Mouse (Mus musculus) forebrain, embryonic 12.5 days (tissue): ENCODE results near the gene Gemin6. TPM values are rescaled to one million over a fixed set of nuclear protein-coding genes. Genes with fewer than 3 reads are reported as not detected.
"Not testable (repeated sequence)": the region's sequence is repeated elsewhere in the genome, so short reads cannot be mapped to it uniquely, and the experiment has no call there.

ENCODE experiments used
- ATAC-seq: fragments of 200-750 bp; cut with Nextera tagmentation; 2 replicates; pipeline ENCODE4 v1.8.0; 2017; ENCODE audit warnings: moderate TSS enrichment; ENCODE audit not compliant: low FRiP score
- H3K27ac ChIP-seq: fragments of 300-500 bp; sonication (generic); 2 replicates; pipeline ENCODE4 v1.5.1; 2016; ENCODE audit warnings: mild to moderate bottlenecking
- H3K27me3 ChIP-seq: fragments of 300-500 bp; sonication (generic); 2 replicates; pipeline ENCODE4 v1.6.1; 2016; ENCODE audit warnings: mild to moderate bottlenecking
- H3K36me3 ChIP-seq: fragments of 300-500 bp; sonication (generic); replicated peaks from 2 replicates; pipeline ENCODE4 v1.6.1; 2016; ENCODE audit warnings: mild to moderate bottlenecking
- H3K4me1 ChIP-seq: fragments of 300-500 bp; sonication (generic); 2 replicates; pipeline ENCODE4 v1.6.1; 2016
- H3K4me2 ChIP-seq: fragments of 300-500 bp; sonication (generic); 2 replicates; pipeline ENCODE4 v1.6.1; 2016; ENCODE audit warnings: mild to moderate bottlenecking, moderate library complexity
- H3K4me3 ChIP-seq: fragments of 300-500 bp; sonication (generic); replicated peaks from 2 replicates; pipeline ENCODE4 v1.5.1; 2016; ENCODE audit warnings: mild to moderate bottlenecking
- H3K9ac ChIP-seq: fragments of 300-500 bp; sonication (generic); 2 replicates; pipeline ENCODE4 v1.6.1; 2016; ENCODE audit warnings: mild to moderate bottlenecking
- H3K9me3 ChIP-seq: fragments of 300-500 bp; sonication (generic); 2 replicates; pipeline ENCODE4 v1.6.1; 2016
- WGBS: fragments of 180-500 bp; shearing (Covaris S2); methylation state at CpG from one replicate; pipeline ENCODE4 v1.1.7; 2016; 5-methylcytosine and 5-hydroxymethylcytosine counted together
- polyA plus RNA-seq: library from polyadenylated mRNA; unstranded; fragments of >200 nt; fragmentation: Nextera tagmentation; extraction: Ambion mirVana; gene quantifications from 2 replicates; pipeline ENCODE4 v1.2.1, GENCODE M21; 2016

The Gemin6 gene
- polyA plus RNA-seq, 1 experiment from 2014 or later: 37.6 TPM

DNA sequence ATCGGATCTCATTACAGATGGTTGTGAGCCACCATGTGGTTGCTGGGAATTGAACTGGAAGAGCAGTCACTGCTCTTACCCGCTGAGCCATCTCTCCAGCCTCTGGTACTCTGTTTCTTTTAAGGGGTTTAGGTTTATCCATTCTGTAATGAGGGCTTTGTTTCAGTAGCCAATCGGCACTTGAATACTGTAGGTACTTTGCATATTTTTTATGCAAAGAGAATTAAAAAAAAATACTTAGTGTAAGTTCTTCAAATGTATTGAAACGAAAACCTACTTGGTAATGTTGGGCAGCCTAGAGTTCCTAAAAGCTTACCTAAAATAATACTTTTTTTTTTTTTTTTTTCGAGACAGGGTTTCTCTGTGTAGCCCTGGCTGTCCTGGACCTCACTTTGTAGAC is 13.2 kb downstream of the Gemin6 start:
- WGBS: 96% methylated on average over 5 of the region's 5 CpGs
- no peaks in the 10 kb centered on the region for H3K4me1 ChIP-seq
- no peak for ATAC-seq
- H3K27ac ChIP-seq: no peak overlapping the region
- no peaks in the 10 kb centered on the region for H3K9me3 ChIP-seq
- no peak overlapping the region for H3K4me3 ChIP-seq
- no peak overlapping the region for H3K9ac ChIP-seq
- peaks cover 39% of the 10 kb centered on the region for H3K36me3 ChIP-seq
- no peaks in the 10 kb centered on the region for H3K27me3 ChIP-seq
- H3K4me2 ChIP-seq: no peak overlapping the region

DNA sequence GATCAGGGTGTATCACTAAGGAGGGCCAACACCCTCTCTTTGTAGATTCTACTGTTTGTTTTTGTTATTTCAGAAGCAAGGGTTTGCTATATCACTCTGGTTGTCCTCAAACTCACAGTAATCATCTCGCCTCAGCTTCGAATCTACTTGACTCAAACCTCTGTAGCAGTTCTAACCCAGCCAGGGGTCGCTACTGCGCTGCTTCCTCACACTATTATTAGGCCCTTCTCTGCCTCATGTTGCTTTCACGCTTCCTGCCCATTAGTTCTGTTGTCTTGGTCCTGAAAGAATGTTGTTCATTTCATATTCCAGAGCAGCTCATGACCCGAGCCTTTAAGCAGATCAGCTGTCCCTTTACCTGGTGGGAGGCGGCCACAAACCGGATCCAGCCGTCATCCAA is 17.4 kb downstream of the Gemin6 start:
- H3K4me3 ChIP-seq: no peak overlapping the region
- peaks cover 79% of the 10 kb centered on the region for H3K36me3 ChIP-seq
- no peak overlapping the region for H3K27ac ChIP-seq
- no peaks in the 10 kb centered on the region for H3K4me1 ChIP-seq
- H3K4me2 ChIP-seq: no peak overlapping the region
- 89% methylated on average over 9 of the region's 9 CpGs for WGBS
- no peaks in the 10 kb centered on the region for H3K27me3 ChIP-seq
- no peak overlapping the region for H3K9ac ChIP-seq
- no peaks in the 10 kb centered on the region for H3K9me3 ChIP-seq
- ATAC-seq: no peak

DNA sequence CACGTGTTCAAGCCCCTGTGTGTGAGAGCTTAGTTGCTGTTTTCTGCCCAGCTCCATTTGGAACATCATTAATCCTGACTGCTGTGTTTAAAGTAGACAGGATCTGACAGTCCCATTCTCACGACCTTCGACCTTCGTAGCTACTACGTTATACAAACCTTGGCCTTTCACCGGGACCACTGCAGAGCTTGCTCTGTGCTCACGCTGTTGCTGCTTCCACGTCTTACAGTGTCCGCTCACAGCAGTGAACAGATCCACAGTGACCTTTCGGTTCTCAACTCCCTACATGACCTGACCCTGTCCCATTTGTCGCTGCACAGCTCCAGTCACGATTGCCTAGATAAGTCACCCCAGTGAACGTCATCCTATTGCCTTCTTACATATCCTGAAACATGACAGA is 18.9 kb downstream of the Gemin6 start:
- no peak overlapping the region for H3K4me2 ChIP-seq
- no peaks in the 10 kb centered on the region for H3K4me1 ChIP-seq
- no peak overlapping the region for H3K9ac ChIP-seq
- 88% methylated on average over 13 of the region's 13 CpGs for WGBS
- H3K27ac ChIP-seq: no peak overlapping the region
- H3K27me3 ChIP-seq: no peaks in the 10 kb centered on the region
- peaks cover 91% of the 10 kb centered on the region for H3K36me3 ChIP-seq
- H3K4me3 ChIP-seq: no peak overlapping the region
- ATAC-seq: no peak
- H3K9me3 ChIP-seq: no peaks in the 10 kb centered on the region

DNA sequence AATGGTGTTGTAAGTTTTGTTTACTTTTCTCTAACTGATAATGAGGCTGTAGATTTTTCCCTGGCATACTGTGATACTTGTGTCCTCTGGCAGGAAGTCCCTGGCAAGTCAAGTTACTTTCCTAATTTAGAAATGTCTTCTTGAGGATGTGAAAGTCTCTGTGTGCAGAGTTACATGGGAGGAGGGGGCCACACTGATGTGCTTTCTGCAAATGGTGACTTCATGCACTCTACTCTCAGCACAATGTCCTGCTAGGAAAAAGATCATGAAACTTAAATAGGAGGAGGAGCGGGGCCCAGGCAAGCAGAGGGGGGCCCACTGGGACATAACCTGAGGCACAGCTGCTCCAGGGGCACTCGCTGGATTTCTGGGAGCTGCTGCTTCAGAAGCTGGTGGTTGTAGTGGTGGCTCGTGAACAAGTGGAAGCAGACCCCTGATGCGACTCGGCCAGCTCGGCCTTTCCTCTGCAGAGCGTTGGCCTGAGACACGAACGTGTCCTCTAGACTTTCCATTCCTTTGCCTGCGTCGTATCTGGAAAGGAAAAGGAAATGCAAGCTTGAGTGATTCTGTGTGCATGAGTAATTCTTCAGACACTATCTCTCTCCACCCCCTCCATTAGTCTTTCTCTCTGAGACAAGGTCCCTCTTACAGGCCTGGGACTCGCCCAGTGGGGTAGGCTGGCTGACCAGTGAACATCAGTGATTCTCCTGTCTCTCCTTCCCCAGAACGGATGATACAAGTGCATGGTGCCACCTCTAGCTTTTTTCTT is 28.7 kb downstream of the Gemin6 start:
- Histone ChIP-seq H3K27ac (no peak overlapping the region), H3K4me1 (no peaks in the 10 kb centered on the region), H3K27me3 (no peaks in the 10 kb centered on the region), H3K9ac (no peak overlapping the region), H3K9me3 (no peaks in the 10 kb centered on the region), H3K36me3 (peaks cover 95% of the 10 kb centered on the region), H3K4me3 (no peak overlapping the region), H3K4me2 (no peak overlapping the region)
- no peak for ATAC-seq
- 84% methylated on average over 13 of the region's 13 CpGs for WGBS

DNA sequence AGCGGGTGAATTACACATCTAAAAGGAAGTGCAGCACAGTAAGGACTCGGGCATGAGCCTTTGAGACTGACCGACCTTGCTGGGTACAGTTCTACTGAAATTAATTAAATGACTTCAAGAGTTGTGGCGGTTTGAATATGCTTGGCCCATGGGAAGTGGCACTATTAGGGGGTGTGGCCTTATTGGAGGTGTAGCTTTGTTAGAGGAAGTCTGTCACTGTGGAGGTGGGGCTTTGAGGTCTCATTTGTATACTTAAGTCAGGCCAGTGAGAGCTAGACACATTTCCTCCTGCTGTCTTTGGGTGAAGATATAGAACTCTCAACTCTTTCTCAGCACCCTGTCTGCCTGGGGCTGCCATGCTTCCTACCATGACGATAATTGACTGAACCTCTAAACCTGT is 30.2 kb downstream of the Gemin6 start:
- no peak for ATAC-seq
- 96% methylated on average over 5 of the region's 5 CpGs for WGBS
- H3K4me2 ChIP-seq: no peak overlapping the region
- peaks cover 96% of the 10 kb centered on the region for H3K36me3 ChIP-seq
- no peak overlapping the region for H3K4me3 ChIP-seq
- no peaks in the 10 kb centered on the region for H3K9me3 ChIP-seq
- H3K4me1 ChIP-seq: no peaks in the 10 kb centered on the region
- no peak overlapping the region for H3K9ac ChIP-seq
- no peaks in the 10 kb centered on the region for H3K27me3 ChIP-seq
- H3K27ac ChIP-seq: no peak overlapping the region

DNA sequence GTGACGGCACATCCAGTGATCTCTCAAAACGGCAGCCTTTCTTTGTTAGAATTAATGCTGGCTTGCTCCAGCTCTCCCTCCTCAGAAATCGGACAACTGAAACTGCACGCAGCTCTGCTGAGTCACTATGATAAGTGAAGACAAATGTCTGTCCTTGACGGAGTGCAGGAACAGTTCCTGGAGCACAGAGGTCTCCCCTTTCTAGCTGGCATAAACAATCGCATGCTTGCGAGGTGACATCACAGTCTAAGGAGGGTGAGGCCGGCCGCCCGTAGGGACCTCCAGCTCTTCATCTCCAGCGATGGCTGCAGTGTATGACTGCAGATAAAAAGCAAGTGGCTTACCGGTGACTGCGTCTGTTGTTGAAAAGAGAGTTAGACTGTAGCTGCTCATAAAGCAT is 31.0 kb downstream of the Gemin6 start:
- Histone ChIP-seq H3K4me1 (no peaks in the 10 kb centered on the region), H3K9me3 (no peaks in the 10 kb centered on the region), H3K9ac (no peak overlapping the region), H3K36me3 (peaks cover 94% of the 10 kb centered on the region), H3K4me2 (no peak overlapping the region), H3K4me3 (no peak overlapping the region), H3K27ac (no peak overlapping the region), H3K27me3 (no peaks in the 10 kb centered on the region)
- WGBS: 63% methylated on average over 13 of the region's 13 CpGs
- 0 out of 2 replicates have a peak, but pooled peaks have one; percentile 39 for ATAC-seq

DNA sequence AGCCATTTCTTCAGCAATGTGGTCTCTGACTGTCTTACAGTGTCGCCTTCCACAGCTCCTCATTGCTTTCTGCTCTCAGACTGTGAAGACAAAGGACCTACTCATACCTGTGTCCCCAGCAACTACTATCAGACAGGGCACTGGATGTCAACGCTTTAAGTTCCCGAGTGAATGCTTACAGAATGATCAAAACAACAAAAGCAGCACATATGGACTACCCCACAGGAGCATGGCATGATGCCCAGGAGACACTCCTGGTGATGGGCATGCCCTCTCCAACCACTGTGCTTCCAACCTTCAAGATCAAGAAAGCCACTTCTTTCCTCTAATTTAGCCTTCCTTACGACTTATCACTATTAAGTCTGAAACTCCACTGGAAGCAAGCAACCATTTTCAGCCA is 42.8 kb downstream of the Gemin6 start:
- Histone ChIP-seq H3K4me1 (no peaks in the 10 kb centered on the region), H3K27ac (no peak overlapping the region), H3K27me3 (no peaks in the 10 kb centered on the region), H3K9me3 (no peaks in the 10 kb centered on the region), H3K4me2 (no peak overlapping the region), H3K9ac (no peak overlapping the region), H3K36me3 (peaks cover 81% of the 10 kb centered on the region), H3K4me3 (no peak overlapping the region)
- no peak for ATAC-seq
- 93% methylated on average over 4 of the region's 4 CpGs for WGBS

DNA sequence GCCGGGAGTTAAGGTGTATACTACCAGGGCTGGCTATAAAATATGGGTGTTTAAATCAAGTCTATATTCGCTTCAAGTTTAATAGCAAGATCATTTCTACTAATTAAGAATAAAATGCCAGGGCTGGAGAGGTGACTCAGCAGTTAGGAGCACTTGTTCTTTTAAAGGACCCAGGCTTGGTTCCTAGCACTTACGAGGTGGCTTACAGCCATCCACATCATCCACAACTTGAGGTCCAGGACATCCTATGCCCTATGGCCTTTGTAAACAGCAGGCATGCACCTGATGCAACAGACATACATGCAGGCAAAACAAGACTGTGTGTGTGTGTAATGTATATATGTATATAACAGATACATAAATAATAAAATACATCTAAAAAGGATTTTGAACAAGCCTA is 43.9 kb downstream of the Gemin6 start:
- H3K9ac ChIP-seq: no peak overlapping the region
- H3K27me3 ChIP-seq: no peaks in the 10 kb centered on the region
- H3K27ac ChIP-seq: no peak overlapping the region
- no peaks in the 10 kb centered on the region for H3K4me1 ChIP-seq
- H3K36me3 ChIP-seq: peaks cover 84% of the 10 kb centered on the region
- 99% methylated on average over 3 of the region's 3 CpGs for WGBS
- no peak overlapping the region for H3K4me2 ChIP-seq
- no peaks in the 10 kb centered on the region for H3K9me3 ChIP-seq
- ATAC-seq: no peak
- no peak overlapping the region for H3K4me3 ChIP-seq

DNA sequence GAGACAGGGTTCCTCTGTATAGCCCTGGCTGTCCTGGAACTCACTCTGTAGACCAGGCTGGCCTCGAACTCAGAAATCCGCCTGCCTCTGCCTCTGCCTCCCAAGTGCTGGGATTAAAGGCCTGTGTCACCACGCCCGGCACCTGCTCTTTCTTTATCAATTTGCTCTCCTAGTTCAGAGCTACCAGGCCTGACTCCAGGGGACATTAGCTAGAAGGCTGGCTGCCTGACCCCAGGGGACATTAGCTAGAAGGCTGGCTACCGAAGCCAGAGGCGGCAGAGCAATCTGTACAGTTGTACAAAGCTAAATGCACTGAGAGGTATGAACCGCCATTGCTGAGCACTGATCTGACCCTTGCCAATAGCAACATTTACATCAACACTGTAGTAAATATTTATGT is 46.4 kb downstream of the Gemin6 start:
- ATAC-seq, H3K4me3 ChIP-seq, H3K9me3 ChIP-seq, H3K27ac ChIP-seq, H3K27me3 ChIP-seq, H3K4me2 ChIP-seq, H3K9ac ChIP-seq, H3K4me1 ChIP-seq: not testable (repeated sequence)
- peaks cover 79% of the 10 kb centered on the region for H3K36me3 ChIP-seq
- 94% methylated on average over 7 of the region's 7 CpGs for WGBS

Other genes starting within 250 kb of the Gemin6 start
- 126 and 130 TPM in 2 replicates for gene Hnrnpll, start 162.1 kb upstream of the Gemin6 start, polyA plus RNA-seq
- 9.6 and 12.3 TPM in 2 replicates for gene Galm, start 97.0 kb upstream of the Gemin6 start, polyA plus RNA-seq
- 784 and 786 TPM in 2 replicates for gene Srsf7, start 17.1 kb upstream of the Gemin6 start, polyA plus RNA-seq
- gene Ttc39d, start 17.0 kb upstream of the Gemin6 start, polyA plus RNA-seq: 0.10 TPM in 1 of 2 replicates, not detected in the other
- gene Morn2, start 65.8 kb downstream of the Gemin6 start, polyA plus RNA-seq: 37.8 and 45.1 TPM in 2 replicates
- gene Dhx57, start 66.0 kb downstream of the Gemin6 start, polyA plus RNA-seq: 31.3 and 33.0 TPM in 2 replicates
- gene Arhgef33, start 83.0 kb downstream of the Gemin6 start, polyA plus RNA-seq: 0.17 and 0.74 TPM in 2 replicates
- gene Gm10190, start 149.1 kb downstream of the Gemin6 start, polyA plus RNA-seq: 1.9 and 2.0 TPM in 2 replicates